Mouse (Mus musculus) hematopoietic multipotent progenitor cell, adult 10-12 weeks (in vitro differentiated cells): Measurements from ENCODE around the gene Zfp568. TPM values are rescaled to one million over a fixed set of nuclear protein-coding genes. Genes with fewer than 3 reads are reported as not detected.

Experiments
- polyA plus RNA-seq: library from polyadenylated mRNA; stranded (reverse); fragments of >175 nt; gene quantifications from 2 replicates; pipeline ENCODE4 v1.2.3, GENCODE M21; 2012; ENCODE audit warnings: low replicate concordance

Gene Zfp568
- 1.4 and 3.4 TPM in 2 replicates for polyA plus RNA-seq

DNA sequence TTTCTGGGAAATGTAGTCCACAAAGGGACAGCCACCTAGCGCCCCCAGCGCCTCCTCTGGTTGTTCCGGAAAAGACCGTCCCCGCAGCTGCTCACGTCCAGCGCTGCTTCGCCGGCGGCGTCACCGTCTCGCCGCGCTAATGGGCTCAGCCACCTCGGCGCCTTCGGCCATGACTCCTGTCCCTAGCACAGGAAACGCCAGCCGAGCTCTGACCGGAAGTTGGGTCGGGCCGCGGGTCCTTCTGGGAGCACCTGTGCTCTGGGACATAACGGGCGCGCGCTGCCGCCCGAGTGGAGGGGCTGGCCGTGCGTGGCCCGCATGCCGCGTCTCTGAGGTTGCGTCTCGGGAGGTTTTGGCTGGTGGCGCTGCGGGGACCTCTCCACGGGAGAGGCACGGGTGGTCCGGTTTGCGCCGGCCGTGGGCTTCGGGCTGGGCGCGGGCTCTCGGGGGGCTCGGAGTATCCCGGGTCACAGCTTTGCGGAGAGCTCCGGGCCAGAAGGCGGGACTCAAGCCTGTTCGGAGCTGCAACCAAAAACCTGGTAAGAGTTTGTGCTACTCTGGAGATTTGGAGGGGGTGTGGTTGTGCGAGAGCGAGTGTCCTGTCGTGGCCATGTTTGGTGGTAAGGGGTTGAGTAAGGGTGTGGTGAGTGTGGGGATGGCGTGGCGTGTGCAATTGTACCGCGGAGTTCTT is at the start of gene Zfp568:
Gene Zfp568 (plus strand): TSS at position 266 of the 691 bp plus-strand sequence.

DNA sequence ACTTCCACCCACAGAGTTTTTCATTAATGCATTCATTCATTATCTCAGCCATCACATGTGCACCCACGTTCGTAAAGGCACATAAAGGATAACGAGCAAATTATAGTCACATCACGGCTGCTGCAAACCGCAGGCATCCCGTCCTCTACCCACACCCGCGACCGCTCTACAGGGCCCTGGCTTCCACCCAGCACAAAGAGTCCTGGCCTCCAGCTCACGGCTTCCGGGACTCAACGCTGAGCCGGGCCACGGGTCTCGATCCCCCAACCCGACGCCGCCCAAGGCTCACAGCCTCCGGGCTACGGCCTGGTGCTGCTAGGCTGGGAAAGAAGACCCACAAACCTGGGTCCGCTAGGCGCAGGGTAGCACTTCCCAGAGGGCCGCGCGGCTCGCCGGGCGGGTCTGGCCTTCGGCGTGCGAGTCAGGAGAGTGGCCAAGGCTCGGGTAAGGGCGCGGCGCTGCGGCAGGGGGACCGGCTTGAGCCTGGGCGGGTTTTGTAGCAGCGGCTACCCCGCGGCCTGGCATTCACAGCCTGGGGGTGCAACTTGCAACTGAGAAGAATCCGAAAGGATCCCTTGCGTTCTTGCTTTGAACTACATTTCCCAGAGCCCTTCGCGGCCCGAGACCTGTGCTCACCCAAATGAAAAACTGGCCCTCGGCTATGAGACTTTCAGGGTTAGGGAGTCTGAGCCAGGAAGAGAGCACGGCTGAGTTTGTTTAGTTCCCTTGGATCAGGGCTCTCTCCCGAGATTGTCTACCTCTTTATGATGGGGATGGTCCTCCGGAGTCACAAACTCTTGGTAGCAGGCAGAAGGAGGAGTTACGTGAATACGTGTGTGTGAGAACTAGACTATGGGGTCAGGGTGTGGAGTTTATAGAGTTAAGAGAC is 30.0 kb upstream of the Zfp568 start, which contains the start of gene Zfp74:
Gene Zfp74 (minus strand): TSS at position 577 of the 889 bp plus-strand sequence.

DNA sequence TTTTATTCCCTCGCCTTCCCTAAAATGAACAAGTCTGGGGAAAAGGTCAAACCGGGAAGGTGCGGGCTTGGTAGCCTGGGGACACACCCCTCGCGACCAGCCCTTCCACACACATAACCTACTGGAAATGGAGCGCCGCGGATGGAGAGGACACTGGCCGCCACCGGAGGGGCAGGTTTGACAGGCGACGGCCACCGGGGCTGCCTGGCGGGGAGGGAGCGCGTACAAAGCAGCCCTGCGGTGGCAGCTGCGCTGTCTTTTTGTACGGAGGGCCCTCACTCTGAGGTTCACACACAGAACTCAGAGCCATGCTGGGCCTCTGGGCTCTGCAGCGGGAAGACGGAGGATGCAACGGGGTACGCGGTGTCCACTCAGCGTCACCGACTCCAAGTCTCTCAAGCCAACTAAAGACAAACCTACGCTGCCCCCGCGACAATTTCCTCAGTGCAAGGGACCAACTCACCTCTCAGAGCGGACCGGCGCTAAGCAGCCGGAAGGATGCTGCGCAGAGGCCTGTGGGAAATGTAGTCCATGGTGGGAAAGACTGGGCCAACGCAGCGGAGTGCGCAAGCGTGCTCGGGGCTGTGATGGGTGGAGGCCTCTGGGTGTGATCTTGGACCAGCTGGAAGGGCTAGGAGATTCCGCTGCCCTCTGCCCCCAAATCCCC is 67.3 kb downstream of the Zfp568 start, which contains the start of gene Zfp14:
Gene Zfp14 (minus strand): TSS at position 499 of the 667 bp plus-strand sequence.

DNA sequence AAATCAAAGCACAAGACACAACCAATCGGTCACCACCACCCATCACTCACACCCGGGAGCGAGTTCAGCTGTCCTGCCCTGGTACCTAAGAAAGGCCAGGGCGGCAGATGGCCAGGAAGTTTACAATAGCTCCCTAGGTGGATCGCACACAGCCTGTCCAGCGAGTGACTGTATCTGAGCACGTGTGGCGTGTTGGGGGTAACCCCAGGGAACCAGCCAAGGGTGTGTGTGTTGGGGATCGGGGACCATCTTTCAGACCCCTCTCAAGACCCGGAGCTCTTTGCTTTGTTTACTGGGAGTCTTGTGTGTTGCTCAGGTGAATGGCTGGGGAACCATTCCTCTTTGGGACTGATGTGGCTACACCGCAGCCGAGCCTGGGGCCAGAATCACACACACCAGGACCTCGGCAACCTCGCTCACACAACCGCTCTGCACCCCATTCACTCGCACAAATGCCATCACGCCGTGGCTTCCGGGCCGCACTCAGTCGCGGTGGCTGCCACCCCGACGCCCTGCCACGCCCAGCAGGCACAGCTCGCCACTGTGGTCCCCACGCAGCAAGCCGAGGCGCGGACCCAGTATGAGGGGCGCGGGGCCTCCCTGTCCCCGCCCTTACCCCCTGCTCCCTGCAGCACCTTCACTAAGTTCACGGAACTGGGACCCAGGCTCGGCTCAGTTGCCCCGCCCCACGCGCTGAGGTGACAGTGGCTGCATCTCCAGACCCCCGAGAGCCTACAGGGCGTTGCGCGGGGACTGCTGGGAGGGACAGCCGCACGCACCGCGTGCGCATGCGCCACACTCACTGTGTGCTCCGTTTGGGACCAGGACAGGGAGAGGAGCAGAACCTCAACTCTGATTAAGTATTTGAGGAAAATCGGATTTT is 88.6 kb downstream of the Zfp568 start, which contains the start of gene Zfp82:
Gene Zfp82 (minus strand): TSS at position 755 of the 883 bp plus-strand sequence.

Other genes starting within 250 kb of the Zfp568 start
- 1.2 and 4.8 TPM in 2 replicates for gene Zfp84, start 215.4 kb upstream of the Zfp568 start, polyA plus RNA-seq
- 1.0 and 1.3 TPM in 2 replicates for gene Zfp30, start 200.0 kb upstream of the Zfp568 start, polyA plus RNA-seq
- 0.53 and 0.97 TPM in 2 replicates for gene Zfp790, start 167.8 kb upstream of the Zfp568 start, polyA plus RNA-seq
- gene Zfp940, start 130.3 kb upstream of the Zfp568 start, polyA plus RNA-seq: 0.21 TPM in 1 of 2 replicates, not detected in the other
- 0.18 and 0.53 TPM in 2 replicates for gene Zfp420, start 124.0 kb upstream of the Zfp568 start, polyA plus RNA-seq
- gene Zfp27, start 77.4 kb upstream of the Zfp568 start, polyA plus RNA-seq: 0.48 and 0.52 TPM in 2 replicates
- 0.18 and 0.31 TPM in 2 replicates for gene Zfp383, start 75.7 kb upstream of the Zfp568 start, polyA plus RNA-seq
- gene Zfp74, start 29.9 kb upstream of the Zfp568 start, polyA plus RNA-seq: 3.1 and 10.3 TPM in 2 replicates
- gene Zfp14, start 67.4 kb downstream of the Zfp568 start, polyA plus RNA-seq: 0.10 and 0.27 TPM in 2 replicates
- 0.17 and 0.33 TPM in 2 replicates for gene Zfp82, start 88.9 kb downstream of the Zfp568 start, polyA plus RNA-seq
- not detected in 2 replicates for gene Gm26920, start 106.5 kb downstream of the Zfp568 start, polyA plus RNA-seq
- 0.85 and 3.5 TPM in 2 replicates for gene Zfp566, start 106.6 kb downstream of the Zfp568 start, polyA plus RNA-seq
- 0.83 and 1.9 TPM in 2 replicates for gene Zfp260, start 110.8 kb downstream of the Zfp568 start, polyA plus RNA-seq
- 8.0 and 18.8 TPM in 2 replicates for gene Zfp382, start 138.0 kb downstream of the Zfp568 start, polyA plus RNA-seq
- gene Zfp146, start 185.8 kb downstream of the Zfp568 start, polyA plus RNA-seq: 3.8 and 4.4 TPM in 2 replicates
- gene Cox7a1, start 200.2 kb downstream of the Zfp568 start, polyA plus RNA-seq: 1.1 and 1.4 TPM in 2 replicates
- gene Capns1, start 214.9 kb downstream of the Zfp568 start, polyA plus RNA-seq: 89.2 and 120 TPM in 2 replicates
- 34.0 and 41.8 TPM in 2 replicates for gene Polr2i, start 248.0 kb downstream of the Zfp568 start, polyA plus RNA-seq
- 19.3 and 21.9 TPM in 2 replicates for gene Tbcb, start 248.3 kb downstream of the Zfp568 start, polyA plus RNA-seq